Mouse (Mus musculus): Measurements from ENCODE around the gene Ntm. TPM values are rescaled to one million over a fixed set of nuclear protein-coding genes. Genes with fewer than 3 reads are reported as not detected.

Gene Ntm
- polyA plus RNA-seq, 1 experiment = not detected

GRCm38 (mm10) chr9:29330486-29330885 lies 632.5 kb downstream of the Ntm start:
- Histone ChIP-seq H3K4me2 (ENCODE audit: low read depth) (no peak overlapping the region), H3K27me3 (ENCODE audit: control insufficient read depth, insufficient read depth, insufficient read length) (no peaks in the 10 kb centered on the region), H3K36me3 (ENCODE audit: control insufficient read depth, insufficient read depth) (no peaks in the 10 kb centered on the region), H3ac (ENCODE audit: control insufficient read depth, insufficient read length) (no peak overlapping the region), H3K79me2 (ENCODE audit: control insufficient read depth, insufficient read depth) (no peaks in the 10 kb centered on the region), H3K4me3 (no peak overlapping the region)
- no peak for TF ChIP-seq MYOG (IDR thresholded peaks at IDR 0.05; ENCODE audit: control insufficient read depth in 1 of 3, insufficient read depth in 1 of 3, insufficient read length in 2 of 3, low read depth in 2 of 3)
- TF ChIP-seq TCF12 (IDR thresholded peaks at IDR 0.05; ENCODE audit: insufficient read depth, poor library complexity, severe bottlenecking) = no peak
- TF ChIP-seq REST (IDR thresholded peaks at IDR 0.05; ENCODE audit: insufficient read depth, insufficient read length) = no peak
- no peak for TF ChIP-seq MYOD1 (IDR thresholded peaks at IDR 0.05; ENCODE audit: control insufficient read depth in 1 of 3, insufficient read length in 2 of 3, low read depth in 2 of 3)
- TF ChIP-seq POLR2AphosphoS2 (IDR thresholded peaks at IDR 0.05; ENCODE audit: insufficient read length, low read depth) = no peak
- TF ChIP-seq MAX (IDR thresholded peaks at IDR 0.05; ENCODE audit: low read depth) = no peak
- no peak for TF ChIP-seq CEBPB (IDR thresholded peaks at IDR 0.05; ENCODE audit: insufficient read depth, poor library complexity, severe bottlenecking)
- no peak for TF ChIP-seq USF1 (IDR thresholded peaks at IDR 0.05; ENCODE audit: low read depth)
- TF ChIP-seq SRF (IDR thresholded peaks at IDR 0.05; ENCODE audit: control insufficient read depth, insufficient read length, low read depth) = no peak
- TF ChIP-seq E2F4 (IDR thresholded peaks at IDR 0.05; ENCODE audit: insufficient read depth) = no peak
- TF ChIP-seq POLR2A (IDR thresholded peaks at IDR 0.05; ENCODE audit: insufficient read length, low read depth) = no peak
- no peak for TF ChIP-seq TCF3 (IDR thresholded peaks at IDR 0.05; ENCODE audit: insufficient read length, low read depth)

DNA sequence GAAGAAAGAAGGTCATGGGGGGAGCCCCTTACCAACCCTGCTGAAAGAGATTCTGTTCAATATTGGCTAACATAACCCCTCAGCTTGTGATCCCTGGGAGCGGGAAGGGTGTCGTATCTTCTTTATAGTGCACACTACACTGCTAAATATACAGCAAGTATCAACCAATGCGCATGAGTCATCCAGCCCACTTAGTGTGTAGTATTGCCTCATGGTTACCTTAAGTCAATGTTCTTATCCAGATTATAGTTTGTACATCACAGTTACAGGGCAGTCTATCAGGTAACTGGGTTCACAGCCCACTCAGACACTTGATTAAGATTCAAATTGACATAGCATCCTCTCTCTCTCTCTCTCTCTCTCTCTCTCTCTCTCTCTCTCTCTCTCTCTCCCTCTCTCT lies 636.7 kb downstream of the Ntm start:
- H3K4me3 ChIP-seq = no peak overlapping the region
- no peak overlapping the region for H3K4me2 ChIP-seq (ENCODE audit: low read depth)
- H3K79me2 ChIP-seq (ENCODE audit: control insufficient read depth, insufficient read depth) = no peaks in the 10 kb centered on the region
- no peak overlapping the region for H3ac ChIP-seq (ENCODE audit: control insufficient read depth, insufficient read length)
- no peaks in the 10 kb centered on the region for H3K36me3 ChIP-seq (ENCODE audit: control insufficient read depth, insufficient read depth)
- no peak for TF ChIP-seq MAX (IDR thresholded peaks at IDR 0.05; ENCODE audit: low read depth)
- no peak for TF ChIP-seq E2F4 (IDR thresholded peaks at IDR 0.05; ENCODE audit: insufficient read depth)
- TF ChIP-seq TCF3 (IDR thresholded peaks at IDR 0.05; ENCODE audit: insufficient read length, low read depth) = no peak
- no peak for TF ChIP-seq POLR2A (IDR thresholded peaks at IDR 0.05; ENCODE audit: insufficient read length, low read depth)
- no peak for TF ChIP-seq SRF (IDR thresholded peaks at IDR 0.05; ENCODE audit: control insufficient read depth, insufficient read length, low read depth)
- TF ChIP-seq POLR2AphosphoS2 (IDR thresholded peaks at IDR 0.05; ENCODE audit: insufficient read length, low read depth) = no peak
- TF ChIP-seq CEBPB (IDR thresholded peaks at IDR 0.05; ENCODE audit: insufficient read depth, poor library complexity, severe bottlenecking) = no peak
- TF ChIP-seq TCF12 (IDR thresholded peaks at IDR 0.05; ENCODE audit: insufficient read depth, poor library complexity, severe bottlenecking) = no peak
- TF ChIP-seq REST (IDR thresholded peaks at IDR 0.05; ENCODE audit: insufficient read depth, insufficient read length) = no peak
- TF ChIP-seq MYOG (IDR thresholded peaks at IDR 0.05; ENCODE audit: control insufficient read depth in 1 of 3, insufficient read depth in 1 of 3, insufficient read length in 2 of 3, low read depth in 2 of 3) = no peak
- TF ChIP-seq MYOD1 (IDR thresholded peaks at IDR 0.05; ENCODE audit: control insufficient read depth in 1 of 3, insufficient read length in 2 of 3, low read depth in 2 of 3) = no peak
- no peak for TF ChIP-seq USF1 (IDR thresholded peaks at IDR 0.05; ENCODE audit: low read depth)
- no peaks in the 10 kb centered on the region for H3K27me3 ChIP-seq (ENCODE audit: control insufficient read depth, insufficient read depth, insufficient read length)

GRCm38 (mm10) chr9:29325137-29325536 lies 637.8 kb downstream of the Ntm start:
- TF ChIP-seq MYOD1 (IDR thresholded peaks at IDR 0.05; ENCODE audit: control insufficient read depth in 1 of 3, insufficient read length in 2 of 3, low read depth in 2 of 3) = no peak
- no peak for TF ChIP-seq SRF (IDR thresholded peaks at IDR 0.05; ENCODE audit: control insufficient read depth, insufficient read length, low read depth)
- TF ChIP-seq CEBPB (IDR thresholded peaks at IDR 0.05; ENCODE audit: insufficient read depth, poor library complexity, severe bottlenecking) = no peak
- TF ChIP-seq TCF12 (IDR thresholded peaks at IDR 0.05; ENCODE audit: insufficient read depth, poor library complexity, severe bottlenecking) = no peak
- TF ChIP-seq POLR2A (IDR thresholded peaks at IDR 0.05; ENCODE audit: insufficient read length, low read depth) = no peak
- TF ChIP-seq TCF3 (IDR thresholded peaks at IDR 0.05; ENCODE audit: insufficient read length, low read depth) = no peak
- Histone ChIP-seq H3K4me2 (ENCODE audit: low read depth) (no peak overlapping the region), H3K27me3 (ENCODE audit: control insufficient read depth, insufficient read depth, insufficient read length) (no peaks in the 10 kb centered on the region), H3K4me3 (no peak overlapping the region), H3K79me2 (ENCODE audit: control insufficient read depth, insufficient read depth) (no peaks in the 10 kb centered on the region), H3ac (ENCODE audit: control insufficient read depth, insufficient read length) (no peak overlapping the region), H3K36me3 (ENCODE audit: control insufficient read depth, insufficient read depth) (no peaks in the 10 kb centered on the region)

GRCm38 (mm10) chr9:29319197-29319596 lies 643.7 kb downstream of the Ntm start:
- H3ac ChIP-seq (ENCODE audit: control insufficient read depth, insufficient read length) = no peak overlapping the region
- H3K79me2 ChIP-seq (ENCODE audit: control insufficient read depth, insufficient read depth) = no peaks in the 10 kb centered on the region
- H3K36me3 ChIP-seq (ENCODE audit: control insufficient read depth, insufficient read depth) = no peaks in the 10 kb centered on the region
- H3K27me3 ChIP-seq (ENCODE audit: control insufficient read depth, insufficient read depth, insufficient read length) = no peaks in the 10 kb centered on the region
- no peak overlapping the region for H3K4me3 ChIP-seq
- no peak overlapping the region for H3K4me2 ChIP-seq (ENCODE audit: low read depth)
- TF ChIP-seq MYOD1 (IDR thresholded peaks at IDR 0.05; ENCODE audit: control insufficient read depth in 1 of 3, insufficient read length in 2 of 3, low read depth in 2 of 3) (no peak), TCF3 (IDR thresholded peaks at IDR 0.05; ENCODE audit: insufficient read length, low read depth) (no peak), REST (IDR thresholded peaks at IDR 0.05; ENCODE audit: insufficient read depth, insufficient read length) (no peak), MAX (IDR thresholded peaks at IDR 0.05; ENCODE audit: low read depth) (no peak), CEBPB (IDR thresholded peaks at IDR 0.05; ENCODE audit: insufficient read depth, poor library complexity, severe bottlenecking) (no peak), POLR2A (IDR thresholded peaks at IDR 0.05; ENCODE audit: insufficient read length, low read depth) (no peak), POLR2AphosphoS2 (IDR thresholded peaks at IDR 0.05; ENCODE audit: insufficient read length, low read depth) (no peak), E2F4 (IDR thresholded peaks at IDR 0.05; ENCODE audit: insufficient read depth) (no peak), SRF (IDR thresholded peaks at IDR 0.05; ENCODE audit: control insufficient read depth, insufficient read length, low read depth) (no peak), USF1 (IDR thresholded peaks at IDR 0.05; ENCODE audit: low read depth) (no peak), TCF12 (IDR thresholded peaks at IDR 0.05; ENCODE audit: insufficient read depth, poor library complexity, severe bottlenecking) (no peak), MYOG (IDR thresholded peaks at IDR 0.05; ENCODE audit: control insufficient read depth in 1 of 3, insufficient read depth in 1 of 3, insufficient read length in 2 of 3, low read depth in 2 of 3) (no peak)
